Mouse (Mus musculus): Measurements from ENCODE around the gene Defb47.

DNA sequence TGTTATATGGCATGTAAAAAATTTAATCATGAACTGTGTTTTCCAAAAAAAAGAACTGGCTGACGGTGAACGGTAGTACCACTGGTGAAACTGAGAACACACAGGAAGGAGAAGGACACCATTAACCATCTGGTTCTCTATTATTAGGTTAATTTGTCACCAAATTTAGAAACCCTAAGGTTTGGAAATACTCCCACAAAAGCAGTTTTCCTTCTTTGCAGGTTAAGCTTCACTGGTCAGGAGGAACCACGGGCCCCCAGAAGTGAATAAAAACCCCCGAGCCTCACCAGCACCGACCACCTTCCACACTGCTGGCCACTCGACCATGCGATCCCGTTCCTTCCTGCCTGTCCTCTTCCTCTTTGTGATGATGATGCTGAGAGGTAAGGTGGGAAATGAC, at the start of gene Defb47:
- TF ChIP-seq CTCF (IDR thresholded peaks at IDR 0.05; ENCODE audit: low read depth) (no peak), EP300 (optimal IDR thresholded peaks at IDR 0.05) (no peak)
